Mouse (Mus musculus) liver, embryonic 12.5 days (tissue): ENCODE measurements around the gene Myof. TPM values are rescaled to one million over a fixed set of nuclear protein-coding genes. Genes with fewer than 3 reads are reported as not detected.

Experiments
- ATAC-seq: fragments of 200-750 bp; cut with Nextera tagmentation; 2 replicates; pipeline ENCODE4 v1.8.0; 2017; ENCODE audit warnings: moderate number of reproducible peaks, mild to moderate bottlenecking, moderate library complexity
- H3K27ac ChIP-seq: fragments of 300-500 bp; sonication (generic); 2 replicates; pipeline ENCODE4 v1.5.1; 2016; ENCODE audit warnings: mild to moderate bottlenecking
- H3K27me3 ChIP-seq: fragments of 300-500 bp; sonication (generic); replicated peaks from 2 replicates; pipeline ENCODE4 v1.6.1; 2016; ENCODE audit warnings: mild to moderate bottlenecking, moderate library complexity
- H3K36me3 ChIP-seq: fragments of 300-500 bp; sonication (generic); 2 replicates; pipeline ENCODE4 v1.6.1; 2016; ENCODE audit warnings: mild to moderate bottlenecking, moderate library complexity
- H3K4me1 ChIP-seq: fragments of 300-500 bp; sonication (generic); 2 replicates; pipeline ENCODE4 v1.6.1; 2016
- H3K4me2 ChIP-seq: fragments of 300-500 bp; sonication (generic); 2 replicates; pipeline ENCODE4 v1.6.1; 2016; ENCODE audit warnings: mild to moderate bottlenecking, moderate library complexity
- H3K4me3 ChIP-seq: fragments of 300-500 bp; sonication (generic); 2 replicates; pipeline ENCODE4 v1.5.1; 2016; ENCODE audit warnings: mild to moderate bottlenecking, moderate library complexity
- H3K9ac ChIP-seq: fragments of 300-500 bp; sonication (generic); 2 replicates; pipeline ENCODE4 v1.6.1; 2016; ENCODE audit warnings: mild to moderate bottlenecking, moderate library complexity
- H3K9me3 ChIP-seq: fragments of 300-500 bp; sonication (generic); replicated peaks from 2 replicates; pipeline ENCODE4 v1.6.1; 2016; ENCODE audit warnings: mild to moderate bottlenecking, moderate library complexity
- WGBS: fragments of 180-500 bp; shearing (Covaris S2); methylation state at CpG from one replicate; pipeline ENCODE4 v1.1.7; 2016; ENCODE audit not compliant: insufficient replicate concordance; 5-methylcytosine and 5-hydroxymethylcytosine counted together
- polyA plus RNA-seq: library from polyadenylated mRNA; unstranded; fragments of >200 nt; fragmentation: Nextera tagmentation; extraction: Ambion mirVana; gene quantifications from 2 replicates; pipeline ENCODE4 v1.2.1, GENCODE M21; 2016

Myof gene
- polyA plus RNA-seq, 1 experiment from 2014 or later, result 0.66 TPM

GRCm38 (mm10) chr19:38022710-38023109, 20.7 kb downstream of the Myof start:
- Histone ChIP-seq H3K9me3 (no peaks in the 10 kb centered on the region), H3K36me3 (no peaks in the 10 kb centered on the region), H3K27ac (no peak overlapping the region), H3K9ac (no peak overlapping the region), H3K4me1 (0 out of 2 replicates have a peak, but pooled peaks cover 16% of the 10 kb centered on the region), H3K4me3 (no peak overlapping the region), H3K27me3 (peaks cover 8% of the 10 kb centered on the region), H3K4me2 (no peak overlapping the region)
- no peak for ATAC-seq
- WGBS, result 13% methylated on average over 4 of the region's 4 CpGs

- no peak for ATAC-seq
- no peaks in the 10 kb centered on the region for H3K36me3 ChIP-seq
- no peaks in the 10 kb centered on the region for H3K9me3 ChIP-seq
- H3K4me2 ChIP-seq, result no peak overlapping the region
- 43% methylated on average over 1 of the region's 1 CpGs for WGBS
- H3K9ac ChIP-seq, result no peak overlapping the region
- H3K27me3 ChIP-seq, result no peaks in the 10 kb centered on the region
- no peak overlapping the region for H3K27ac ChIP-seq
- no peaks in the 10 kb centered on the region for H3K4me1 ChIP-seq
- H3K4me3 ChIP-seq, result no peak overlapping the region
These were observed 27.5 kb downstream of the Myof start for GRCm38 (mm10) chr19:38015873-38016254.

- no peak overlapping the region for H3K27ac ChIP-seq
- H3K9me3 ChIP-seq, result no peaks in the 10 kb centered on the region
- no peaks in the 10 kb centered on the region for H3K4me1 ChIP-seq
- no peak overlapping the region for H3K4me3 ChIP-seq
- no peak for ATAC-seq
- H3K9ac ChIP-seq, result no peak overlapping the region
- H3K36me3 ChIP-seq, result no peaks in the 10 kb centered on the region
- no peak overlapping the region for H3K4me2 ChIP-seq
- WGBS, result 7% methylated on average over 1 of the region's 1 CpGs
- H3K27me3 ChIP-seq, result no peaks in the 10 kb centered on the region
These were observed 28.1 kb downstream of the Myof start for GRCm38 (mm10) chr19:38015180-38015872.

GRCm38 (mm10) chr19:38014443-38014842, 28.9 kb downstream of the Myof start:
- ATAC-seq, result no peak
- 74% methylated on average over 5 of the region's 5 CpGs for WGBS
- no peaks in the 10 kb centered on the region for H3K9me3 ChIP-seq

GRCm38 (mm10) chr19:38011379-38011778, 32.0 kb downstream of the Myof start:
- Histone ChIP-seq H3K27ac (no peak overlapping the region), H3K9me3 (no peaks in the 10 kb centered on the region), H3K9ac (no peak overlapping the region), H3K4me1 (no peaks in the 10 kb centered on the region), H3K36me3 (no peaks in the 10 kb centered on the region), H3K4me2 (no peak overlapping the region), H3K27me3 (no peaks in the 10 kb centered on the region), H3K4me3 (no peak overlapping the region)
- ATAC-seq, result no peak
- 42% methylated on average over 1 of the region's 1 CpGs for WGBS

More at GRCm38 (mm10) chr19:38014443-38014842, 28.9 kb downstream of the Myof start:
- no peak overlapping the region for H3K4me3 ChIP-seq
- no peak overlapping the region for H3K9ac ChIP-seq
- H3K4me1 ChIP-seq, result no peaks in the 10 kb centered on the region
- no peak overlapping the region for H3K27ac ChIP-seq
- no peaks in the 10 kb centered on the region for H3K27me3 ChIP-seq
- H3K36me3 ChIP-seq, result no peaks in the 10 kb centered on the region
- no peak overlapping the region for H3K4me2 ChIP-seq

- no peak overlapping the region for H3K27ac ChIP-seq
- H3K27me3 ChIP-seq, result no peaks in the 10 kb centered on the region
- ATAC-seq, result no peak
- H3K4me2 ChIP-seq, result no peak overlapping the region
- WGBS, result 75% methylated on average over 8 of the region's 8 CpGs
- H3K9me3 ChIP-seq, result no peaks in the 10 kb centered on the region
- no peaks in the 10 kb centered on the region for H3K36me3 ChIP-seq
- H3K9ac ChIP-seq, result no peak overlapping the region
- no peaks in the 10 kb centered on the region for H3K4me1 ChIP-seq
- no peak overlapping the region for H3K4me3 ChIP-seq
These were observed 38.5 kb downstream of the Myof start for GRCm38 (mm10) chr19:38004809-38005380.

- 65% methylated on average over 24 of the region's 24 CpGs for WGBS
- no peak for ATAC-seq
- no peak overlapping the region for H3K27ac ChIP-seq
These were observed 39.5 kb downstream of the Myof start for GRCm38 (mm10) chr19:38003671-38004521.

GRCm38 (mm10) chr19:38002816-38003215, 40.6 kb downstream of the Myof start:
- Histone ChIP-seq H3K27me3 (no peaks in the 10 kb centered on the region), H3K4me2 (no peak overlapping the region), H3K9me3 (no peaks in the 10 kb centered on the region), H3K27ac (no peak overlapping the region), H3K36me3 (no peaks in the 10 kb centered on the region), H3K4me3 (no peak overlapping the region), H3K4me1 (no peaks in the 10 kb centered on the region), H3K9ac (no peak overlapping the region)
- no peak for ATAC-seq
- 48% methylated on average over 4 of the region's 4 CpGs for WGBS

More at GRCm38 (mm10) chr19:38003671-38004521, 39.5 kb downstream of the Myof start:
- no peak overlapping the region for H3K9ac ChIP-seq
- no peaks in the 10 kb centered on the region for H3K4me1 ChIP-seq
- no peaks in the 10 kb centered on the region for H3K27me3 ChIP-seq
- no peak overlapping the region for H3K4me2 ChIP-seq
- H3K9me3 ChIP-seq, result no peaks in the 10 kb centered on the region
- no peaks in the 10 kb centered on the region for H3K36me3 ChIP-seq
- H3K4me3 ChIP-seq, result no peak overlapping the region

GRCm38 (mm10) chr19:38000990-38001389, 42.4 kb downstream of the Myof start:
- no peaks in the 10 kb centered on the region for H3K9me3 ChIP-seq
- H3K27me3 ChIP-seq, result no peaks in the 10 kb centered on the region
- H3K9ac ChIP-seq, result no peak overlapping the region
- 75% methylated on average over 4 of the region's 4 CpGs for WGBS
- no peak for ATAC-seq
- H3K36me3 ChIP-seq, result no peaks in the 10 kb centered on the region
- H3K4me3 ChIP-seq, result no peak overlapping the region
- H3K4me2 ChIP-seq, result no peak overlapping the region
- H3K27ac ChIP-seq, result no peak overlapping the region
- no peaks in the 10 kb centered on the region for H3K4me1 ChIP-seq

GRCm38 (mm10) chr19:37999941-38000340, 43.4 kb downstream of the Myof start:
- Histone ChIP-seq H3K27ac (no peak overlapping the region), H3K4me1 (no peaks in the 10 kb centered on the region), H3K27me3 (no peaks in the 10 kb centered on the region), H3K9me3 (no peaks in the 10 kb centered on the region), H3K4me3 (no peak overlapping the region), H3K4me2 (no peak overlapping the region), H3K9ac (no peak overlapping the region), H3K36me3 (no peaks in the 10 kb centered on the region)
- ATAC-seq, result no peak
- WGBS, result 71% methylated on average over 2 of the region's 2 CpGs

GRCm38 (mm10) chr19:37994301-37994700, 49.1 kb downstream of the Myof start:
- no peak overlapping the region for H3K4me3 ChIP-seq
- no peaks in the 10 kb centered on the region for H3K9me3 ChIP-seq
- H3K4me2 ChIP-seq, result no peak overlapping the region
- H3K36me3 ChIP-seq, result no peaks in the 10 kb centered on the region
- H3K9ac ChIP-seq, result no peak overlapping the region
- WGBS, result 50% methylated on average over 3 of the region's 3 CpGs
- ATAC-seq, result no peak
- H3K27me3 ChIP-seq, result no peaks in the 10 kb centered on the region
- H3K27ac ChIP-seq, result no peak overlapping the region
- no peaks in the 10 kb centered on the region for H3K4me1 ChIP-seq

- Histone ChIP-seq H3K4me3 (no peak overlapping the region), H3K27me3 (no peaks in the 10 kb centered on the region), H3K4me2 (no peak overlapping the region), H3K9me3 (no peaks in the 10 kb centered on the region), H3K9ac (no peak overlapping the region), H3K27ac (no peak overlapping the region), H3K4me1 (no peaks in the 10 kb centered on the region), H3K36me3 (no peaks in the 10 kb centered on the region)
- ATAC-seq, result no peak
- 62% methylated on average over 2 of the region's 2 CpGs for WGBS
These were observed 51.2 kb downstream of the Myof start for GRCm38 (mm10) chr19:37992184-37992554.
